Mouse (Mus musculus) spleen, adult 12 weeks (tissue): ENCODE data around the gene Gnai1.
"Not testable (repeated sequence)": the region's sequence is repeated elsewhere in the genome, so short reads cannot be mapped to it uniquely, and the experiment has no call there.

Experiments
- DNase-seq: peaks from one replicate; pipeline ENCODE4 v3.0.0; 2022; ENCODE audit warnings: low spot score

The Gnai1 gene

GRCm38 (mm10) chr5:18360281-18360819 lies at the start of gene Gnai1:
TSS of gene Gnai1 (minus strand) at chr5:18360355.
- DNase-seq: no peak

- DNase-seq: no peak
These were observed 7.7 kb upstream of the Gnai1 start for GRCm38 (mm10) chr5:18367864-18368263.

- no peak for DNase-seq
These were observed 5.3 kb upstream of the Gnai1 start for GRCm38 (mm10) chr5:18365460-18365859.

- DNase-seq: no peak
These were observed 801 bp upstream of the Gnai1 start for GRCm38 (mm10) chr5:18360956-18361355.

- no peak for DNase-seq
These were observed 527 bp downstream of the Gnai1 start for GRCm38 (mm10) chr5:18359376-18360280.

- DNase-seq: no peak
These were observed 1.4 kb downstream of the Gnai1 start for GRCm38 (mm10) chr5:18358778-18359177.

GRCm38 (mm10) chr5:18358191-18358590 lies 2.0 kb downstream of the Gnai1 start:
- no peak for DNase-seq

GRCm38 (mm10) chr5:18347297-18347696 lies 12.9 kb downstream of the Gnai1 start:
- no peak for DNase-seq

- DNase-seq: no peak
These were observed 16.6 kb downstream of the Gnai1 start for GRCm38 (mm10) chr5:18343455-18344142.

- DNase-seq: no peak
These were observed 17.2 kb downstream of the Gnai1 start for GRCm38 (mm10) chr5:18342765-18343454.

- not testable (repeated sequence) for DNase-seq
These were observed 18.3 kb downstream of the Gnai1 start for GRCm38 (mm10) chr5:18341876-18342275.

GRCm38 (mm10) chr5:18332256-18332655 lies 27.9 kb downstream of the Gnai1 start:
- DNase-seq: no peak

GRCm38 (mm10) chr5:18330726-18331125 lies 29.4 kb downstream of the Gnai1 start:
- no peak for DNase-seq

- DNase-seq: no peak
These were observed 34.0 kb downstream of the Gnai1 start for GRCm38 (mm10) chr5:18326159-18326558.

- DNase-seq: no peak
These were observed 36.6 kb downstream of the Gnai1 start for GRCm38 (mm10) chr5:18323534-18323933.

- no peak for DNase-seq
These were observed 38.5 kb downstream of the Gnai1 start for GRCm38 (mm10) chr5:18321661-18322060.

GRCm38 (mm10) chr5:18318846-18319245 lies 41.3 kb downstream of the Gnai1 start:
- no peak for DNase-seq

- DNase-seq: no peak
These were observed 52.8 kb downstream of the Gnai1 start for GRCm38 (mm10) chr5:18307229-18307804.

- no peak for DNase-seq
These were observed 63.6 kb downstream of the Gnai1 start for GRCm38 (mm10) chr5:18296584-18296983.

GRCm38 (mm10) chr5:18292744-18293143 lies 67.4 kb downstream of the Gnai1 start:
- DNase-seq: no peak

- DNase-seq: no peak
These were observed 70.6 kb downstream of the Gnai1 start for GRCm38 (mm10) chr5:18289530-18289929.

- DNase-seq: no peak
These were observed 71.5 kb downstream of the Gnai1 start for GRCm38 (mm10) chr5:18288694-18289093.
